Mouse (Mus musculus) small intestine, adult 2 months (tissue): ENCODE data around the gene Wfdc10.

Experiments
- CTCF ChIP-seq: fragments of 200-500 bp; IDR thresholded peaks from 2 replicates; pipeline ENCODE4 v1.5.1; 2012; ENCODE audit warnings: low read depth, mild to moderate bottlenecking, control low read depth, inconsistent platforms, low read length, moderate library complexity, mixed read lengths; ENCODE audit not compliant: insufficient replicate concordance, insufficient read length; ENCODE audit errors: extremely low read depth
- POLR2A ChIP-seq: fragments of 200-500 bp; IDR thresholded peaks from 2 replicates; pipeline ENCODE4 v1.6.1; 2012; ENCODE audit warnings: low read depth, mild to moderate bottlenecking, control low read depth, inconsistent platforms, low read length, moderate library complexity

GRCm38 (mm10) chr2:164615386-164615785 lies 40.5 kb upstream of the Wfdc10 start:
- TF ChIP-seq CTCF (no peak), POLR2A (no peak)
